Mouse (Mus musculus): Measurements from ENCODE around the gene Barx1.

Gene Barx1

DNA sequence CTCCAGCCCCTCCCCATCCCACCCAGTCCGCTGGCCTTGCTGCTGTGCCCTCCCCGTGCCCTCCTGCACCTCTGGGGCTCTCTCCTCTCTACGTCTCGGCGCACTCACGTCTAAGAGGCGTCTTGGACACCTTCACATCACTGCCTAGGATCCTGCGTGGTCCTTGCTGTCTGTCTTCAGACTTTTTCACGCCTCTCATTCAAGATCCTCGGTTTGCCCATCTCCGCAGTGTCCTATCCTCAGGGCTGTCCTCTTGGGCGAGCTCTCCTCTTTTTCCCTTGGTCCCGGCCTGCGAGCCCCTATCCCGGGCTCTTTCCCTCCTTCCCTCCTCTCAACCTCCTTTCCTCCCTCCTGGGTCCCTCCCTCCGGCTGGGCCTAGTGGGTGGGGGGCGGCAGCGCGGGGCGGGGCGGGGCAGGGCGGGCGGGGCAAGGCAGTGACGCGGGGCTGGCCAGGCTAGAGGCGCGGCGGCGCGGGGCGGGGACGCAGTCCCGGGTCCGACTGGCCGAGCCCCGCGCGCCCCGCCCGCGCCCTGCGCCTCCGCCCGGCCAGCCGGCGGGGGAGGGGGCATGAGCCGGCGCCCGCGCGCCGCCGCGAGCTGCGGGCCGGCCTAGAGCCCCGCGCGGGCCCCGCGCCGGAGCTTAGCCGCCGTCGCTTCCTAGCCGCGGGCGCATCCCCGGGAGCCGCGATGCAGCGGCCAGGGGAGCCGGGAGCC lies at the start of gene Barx1:
TSS of gene Barx1 (plus strand) at position 568 of the 713 bp plus-strand sequence.
- in situ Hi-C loops (cut with MboI), result loop anchor here (25.0 kb wide), 1 partner anchor 350 kb away; no protein-coding TSS in a partner anchor

DNA sequence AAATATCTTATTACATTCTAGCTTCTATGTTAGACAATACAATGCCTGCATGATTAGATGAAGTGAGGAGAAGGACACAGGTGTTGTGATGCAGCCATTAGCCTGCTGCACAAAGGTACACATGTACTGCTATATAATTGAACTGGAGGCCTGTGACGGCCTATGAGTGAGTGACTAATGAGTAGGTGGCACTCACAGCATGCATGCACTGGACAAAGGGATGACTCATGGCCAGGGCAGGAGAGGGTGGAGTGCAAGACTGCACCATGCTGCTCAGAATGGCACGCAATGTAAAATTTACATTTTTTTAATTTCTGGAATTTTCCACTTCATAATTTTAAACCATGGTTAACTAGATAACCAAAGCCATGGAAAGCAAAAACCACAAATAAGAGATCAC lies 48.3 kb upstream of the Barx1 start:
- in situ Hi-C loops (cut with MboI), result no loop called here

DNA sequence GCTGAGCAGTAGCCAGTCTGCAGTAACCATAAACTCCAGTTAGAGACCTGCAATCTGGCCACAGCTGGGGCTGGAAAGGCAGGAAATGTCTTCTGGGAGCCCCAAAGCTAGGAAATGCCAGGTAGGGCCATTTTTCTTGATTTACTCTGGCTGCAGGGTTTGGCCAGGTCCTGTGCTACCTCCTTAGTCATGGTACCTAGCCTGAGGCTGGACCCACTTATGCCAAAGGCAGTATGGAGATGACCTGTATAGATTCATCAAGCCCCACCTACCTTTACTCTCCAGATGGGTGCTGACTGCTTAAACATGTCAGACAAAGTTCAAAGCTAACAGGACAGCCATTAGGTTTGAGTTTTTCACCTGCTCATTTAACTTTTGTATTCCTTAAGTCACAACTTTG lies 45.0 kb upstream of the Barx1 start:
- in situ Hi-C loops (cut with MboI), result no loop called here

DNA sequence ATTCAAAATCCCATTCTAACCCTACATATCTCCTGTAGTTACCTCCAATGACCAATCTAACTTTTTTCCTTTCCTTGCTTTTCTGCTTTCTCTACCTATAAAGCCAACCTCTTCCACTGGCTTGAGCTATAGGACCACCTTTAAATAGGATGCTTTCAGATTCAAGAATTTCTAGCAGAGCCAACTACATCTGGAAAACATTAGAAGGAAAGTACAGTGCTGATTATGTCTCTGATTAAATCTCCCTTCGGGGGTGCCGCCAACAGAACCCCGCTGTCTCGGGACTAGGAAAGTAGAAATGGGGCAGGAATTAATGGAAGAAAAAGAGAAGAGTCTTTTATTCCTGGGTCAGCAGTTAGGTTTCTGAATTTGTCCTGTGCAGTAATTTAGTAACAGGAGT lies 43.9 kb upstream of the Barx1 start:
- in situ Hi-C loops (cut with MboI), result no loop called here

DNA sequence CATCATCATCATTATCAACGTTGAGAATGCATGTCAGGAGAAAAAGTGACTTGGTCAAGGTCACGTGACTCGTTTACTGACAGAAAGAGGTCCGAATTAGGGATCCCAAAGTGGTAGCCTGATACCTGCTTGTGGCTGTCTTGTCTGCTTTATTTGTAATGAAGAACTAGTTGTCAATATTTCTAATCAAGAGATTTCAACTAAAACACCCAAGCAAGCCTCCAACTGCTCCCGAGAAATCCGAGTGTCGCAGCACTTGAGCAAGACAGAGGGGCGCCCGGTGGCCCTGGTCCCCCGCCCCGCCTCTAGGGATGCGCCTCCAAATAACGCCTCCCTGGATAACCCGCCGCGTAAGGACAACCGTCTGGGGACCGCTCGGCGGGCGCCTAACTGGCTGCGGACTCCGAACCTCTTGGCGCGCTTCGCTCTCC lies 37.8 kb upstream of the Barx1 start:
- in situ Hi-C loops (cut with MboI), result no loop called here

DNA sequence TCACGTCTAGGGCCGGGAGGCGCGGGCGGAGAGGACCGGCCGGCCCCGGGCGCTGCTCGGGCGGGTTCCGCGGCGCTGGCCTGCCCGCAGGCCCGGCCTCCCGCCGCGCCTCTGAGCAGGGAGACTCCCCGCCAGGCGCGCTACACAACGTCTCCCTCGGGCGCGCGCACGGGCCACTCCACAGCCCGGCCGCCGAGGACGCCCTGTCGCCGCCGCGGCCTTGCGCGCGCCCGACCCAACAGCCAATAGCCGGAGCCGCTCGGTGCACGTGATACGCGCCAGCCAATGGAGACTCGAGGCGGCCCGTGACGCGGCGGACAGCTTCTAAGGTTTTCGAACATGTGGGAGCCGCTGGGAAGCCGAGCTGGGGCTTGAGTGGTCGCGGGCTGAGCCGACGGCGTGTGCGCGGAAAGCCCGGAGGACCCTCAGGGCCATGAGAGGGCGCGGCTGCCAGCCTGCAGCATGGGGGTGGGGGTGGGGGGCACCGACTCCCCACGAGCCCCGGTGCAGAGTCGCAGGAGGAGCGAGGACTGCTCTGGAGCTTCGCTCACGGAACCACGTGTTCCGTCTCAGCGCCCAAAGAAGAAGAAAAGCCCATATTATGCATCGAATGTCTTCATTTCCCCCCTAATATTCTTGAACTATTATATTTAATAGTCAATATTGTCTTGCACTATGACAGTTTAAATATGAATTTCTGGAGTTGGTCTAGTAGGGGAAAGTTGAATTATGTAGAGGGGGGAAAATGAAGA lies 37.2 kb upstream of the Barx1 start, which contains the start of gene Ptpdc1:
TSS of gene Ptpdc1 (minus strand) at position 232 of the 752 bp plus-strand sequence.
- in situ Hi-C loops (cut with MboI), result no loop called here

DNA sequence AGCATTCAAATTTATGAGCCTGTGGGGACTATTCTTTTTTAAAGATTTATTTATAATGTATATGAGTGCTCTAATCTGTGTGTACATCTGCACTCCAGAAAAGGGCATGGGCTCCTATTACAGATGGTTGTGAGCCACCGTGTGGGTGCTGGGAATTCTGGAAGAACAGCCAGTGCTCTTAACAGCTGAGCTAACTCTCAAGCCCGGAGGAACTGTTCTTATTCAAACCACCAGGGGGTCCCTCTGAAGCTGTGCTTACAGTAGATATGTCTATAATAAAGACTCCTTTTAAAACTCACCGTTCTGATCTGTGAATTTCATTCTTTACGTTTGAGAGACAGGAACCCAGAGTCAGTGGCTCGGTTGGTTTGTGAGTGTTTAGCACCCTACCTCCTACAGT lies 31.1 kb upstream of the Barx1 start:
- in situ Hi-C loops (cut with MboI), result no loop called here

DNA sequence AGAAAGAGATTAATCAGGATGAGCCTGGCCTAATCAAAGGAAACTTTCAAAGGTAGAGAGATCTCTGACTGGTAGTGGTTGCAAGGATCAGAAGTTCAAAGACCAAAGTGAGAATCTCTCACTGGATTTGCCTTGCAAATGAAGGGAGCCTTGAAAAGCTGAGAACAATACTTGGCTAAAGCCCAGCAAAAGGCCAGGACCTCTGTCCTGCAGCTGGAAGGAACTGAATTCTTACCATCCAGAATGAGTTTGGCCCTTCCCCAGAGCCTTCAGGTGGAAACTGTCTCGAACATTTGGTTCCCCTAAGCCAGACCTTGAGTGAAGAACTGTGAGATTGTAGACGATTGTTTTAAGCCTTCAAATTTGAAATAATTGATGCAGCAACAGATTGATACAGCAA lies 25.1 kb upstream of the Barx1 start:
- in situ Hi-C loops (cut with MboI), result loop anchor here (5.0 kb wide), 1 partner anchor 110 kb away; no protein-coding TSS in a partner anchor

DNA sequence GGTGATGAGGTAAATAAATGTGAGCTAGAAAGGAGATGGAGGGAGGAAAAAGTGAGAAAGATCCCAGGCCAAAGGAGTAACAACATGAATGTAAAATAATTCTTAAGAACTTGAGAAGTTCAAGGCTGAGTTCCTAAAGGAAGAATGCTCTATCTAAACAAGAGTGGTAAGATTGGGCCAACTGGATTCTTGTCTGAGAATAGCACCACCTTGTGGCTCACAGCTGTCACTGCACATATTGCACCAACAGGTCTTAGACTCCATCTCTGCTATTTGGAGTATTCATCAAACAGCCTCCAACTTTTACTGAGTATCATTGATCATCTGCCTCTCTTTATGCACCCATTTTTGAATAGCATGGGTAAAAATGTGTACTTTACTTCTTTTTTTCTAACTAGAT lies 23.2 kb upstream of the Barx1 start:
- in situ Hi-C loops (cut with MboI), result loop anchor here (5.0 kb wide), 1 partner anchor 112 kb away; no protein-coding TSS in a partner anchor

DNA sequence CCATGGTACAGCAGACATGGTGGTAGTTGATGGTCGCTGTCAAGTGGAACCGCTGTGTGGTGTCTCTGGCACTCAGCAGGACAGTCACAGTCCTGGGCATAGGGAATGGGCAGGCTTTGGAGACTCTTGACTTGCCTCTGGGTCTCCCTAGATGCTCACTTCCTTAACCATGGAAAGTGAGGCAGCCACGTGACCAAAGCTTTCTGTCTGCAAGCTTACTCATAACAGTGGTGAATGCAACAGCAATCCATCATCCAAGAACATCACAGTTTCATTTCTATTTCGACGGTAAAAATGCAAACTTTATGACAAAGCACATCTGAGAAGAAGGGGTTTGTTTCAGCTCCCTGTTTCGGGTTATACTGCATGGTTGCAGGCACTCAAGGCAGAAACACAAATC lies 19.7 kb upstream of the Barx1 start:
- in situ Hi-C loops (cut with MboI), result no loop called here

DNA sequence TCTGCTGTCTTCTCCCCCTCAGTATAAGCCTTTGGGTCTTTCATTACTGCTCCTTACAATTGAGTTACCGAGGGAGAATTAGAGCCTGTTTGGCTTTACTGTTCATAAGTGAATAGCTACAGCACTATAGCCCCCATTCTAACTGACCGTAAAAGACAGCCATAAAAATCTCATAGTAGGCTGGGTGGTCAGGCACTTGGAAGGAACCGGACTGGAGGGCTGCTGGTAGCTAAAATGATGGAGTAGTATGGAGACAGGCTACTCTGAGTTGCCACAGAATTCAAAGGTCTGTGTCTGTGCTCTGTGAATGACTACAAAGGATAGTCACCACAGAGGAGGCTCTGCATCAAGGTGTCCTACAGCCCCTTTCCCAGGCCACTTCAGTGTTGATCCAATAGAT lies 18.8 kb upstream of the Barx1 start:
- in situ Hi-C loops (cut with MboI), result no loop called here

DNA sequence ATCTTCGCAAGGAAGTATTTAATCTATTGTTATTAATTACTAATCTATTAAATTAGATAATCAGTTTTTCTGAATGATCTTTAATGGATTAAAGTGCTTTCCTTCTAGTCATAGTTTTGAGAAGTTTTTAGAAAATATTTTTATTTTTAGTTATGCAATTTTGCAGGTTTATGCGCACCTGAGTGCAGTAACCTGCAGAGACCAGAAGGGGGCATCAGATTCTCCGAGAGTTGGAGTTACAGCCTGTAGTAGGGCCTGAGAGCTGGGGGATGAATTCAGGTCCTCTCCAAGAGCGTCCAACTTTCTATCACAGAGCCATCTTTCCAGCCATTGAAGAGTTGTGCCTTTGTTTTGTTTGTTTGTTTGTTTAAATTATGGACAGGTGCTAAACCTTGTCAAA lies 16.1 kb upstream of the Barx1 start:
- in situ Hi-C loops (cut with MboI), result no loop called here

DNA sequence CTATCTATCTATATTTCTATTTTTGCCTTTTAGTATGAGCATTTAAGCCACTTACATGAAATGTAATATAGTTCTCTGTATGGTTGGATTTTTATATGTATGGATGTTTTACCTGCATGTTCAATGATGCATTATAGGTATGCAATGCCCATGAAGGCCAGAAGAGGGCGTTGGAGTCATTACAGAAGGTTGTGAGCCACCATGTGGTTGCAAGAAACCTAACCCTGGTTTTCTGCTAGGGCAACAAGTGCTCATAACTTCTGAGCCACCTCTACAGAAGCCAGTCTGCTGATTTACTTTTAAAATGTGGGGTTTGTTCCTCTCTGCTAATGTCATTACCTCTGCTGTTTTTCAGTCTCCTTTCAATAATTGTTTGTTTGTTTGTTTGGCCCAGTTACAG lies 12.2 kb upstream of the Barx1 start:
- in situ Hi-C loops (cut with MboI), result loop anchor here (25.0 kb wide), 1 partner anchor 362 kb away; no protein-coding TSS in a partner anchor

DNA sequence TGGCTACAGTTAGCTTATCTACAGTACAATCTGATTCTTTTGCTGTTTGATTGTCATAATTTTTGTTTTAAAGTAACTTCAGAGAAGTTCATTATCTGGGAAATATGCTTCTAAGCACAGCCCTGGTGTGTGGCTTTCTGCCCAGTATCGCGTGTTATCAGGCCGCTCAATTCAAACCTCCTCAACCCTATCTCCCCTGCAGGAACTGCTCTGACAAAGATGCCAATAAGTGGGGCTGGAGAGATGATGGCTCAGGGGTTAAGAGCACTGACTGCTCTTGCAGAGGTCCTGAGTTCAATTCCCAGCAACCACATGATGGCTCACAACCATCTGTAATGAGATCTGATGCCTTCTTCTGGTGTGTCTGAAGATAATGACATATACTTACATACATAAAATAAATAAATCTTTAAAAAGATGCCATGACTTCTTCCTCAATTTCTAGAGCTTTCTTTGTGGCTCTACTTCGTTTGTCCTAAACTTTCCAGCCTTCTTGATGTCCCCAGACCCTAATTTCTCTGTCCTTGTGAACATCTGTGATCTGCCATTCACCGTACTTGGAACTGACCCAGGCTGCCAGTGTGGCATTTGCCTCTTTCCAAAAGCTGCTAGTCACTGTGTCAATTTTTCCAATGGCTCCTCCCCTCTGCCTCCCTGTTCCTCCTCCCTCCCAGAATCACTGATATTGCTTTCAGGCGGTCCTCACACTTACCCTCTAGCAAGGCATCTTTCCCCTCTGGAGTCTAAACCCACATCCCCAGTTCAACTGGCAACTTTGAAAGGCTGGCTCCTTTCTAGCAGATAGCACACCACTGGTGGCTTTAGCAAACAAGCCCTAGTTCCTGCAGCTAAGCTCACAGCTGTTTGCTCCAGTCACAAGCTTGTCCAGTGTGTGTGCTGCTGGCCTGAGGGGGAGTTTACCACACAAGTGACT lies 11.4 kb upstream of the Barx1 start:
- in situ Hi-C loops (cut with MboI), result loop anchor here (25.0 kb wide), 1 partner anchor 361 kb away; no protein-coding TSS in a partner anchor

DNA sequence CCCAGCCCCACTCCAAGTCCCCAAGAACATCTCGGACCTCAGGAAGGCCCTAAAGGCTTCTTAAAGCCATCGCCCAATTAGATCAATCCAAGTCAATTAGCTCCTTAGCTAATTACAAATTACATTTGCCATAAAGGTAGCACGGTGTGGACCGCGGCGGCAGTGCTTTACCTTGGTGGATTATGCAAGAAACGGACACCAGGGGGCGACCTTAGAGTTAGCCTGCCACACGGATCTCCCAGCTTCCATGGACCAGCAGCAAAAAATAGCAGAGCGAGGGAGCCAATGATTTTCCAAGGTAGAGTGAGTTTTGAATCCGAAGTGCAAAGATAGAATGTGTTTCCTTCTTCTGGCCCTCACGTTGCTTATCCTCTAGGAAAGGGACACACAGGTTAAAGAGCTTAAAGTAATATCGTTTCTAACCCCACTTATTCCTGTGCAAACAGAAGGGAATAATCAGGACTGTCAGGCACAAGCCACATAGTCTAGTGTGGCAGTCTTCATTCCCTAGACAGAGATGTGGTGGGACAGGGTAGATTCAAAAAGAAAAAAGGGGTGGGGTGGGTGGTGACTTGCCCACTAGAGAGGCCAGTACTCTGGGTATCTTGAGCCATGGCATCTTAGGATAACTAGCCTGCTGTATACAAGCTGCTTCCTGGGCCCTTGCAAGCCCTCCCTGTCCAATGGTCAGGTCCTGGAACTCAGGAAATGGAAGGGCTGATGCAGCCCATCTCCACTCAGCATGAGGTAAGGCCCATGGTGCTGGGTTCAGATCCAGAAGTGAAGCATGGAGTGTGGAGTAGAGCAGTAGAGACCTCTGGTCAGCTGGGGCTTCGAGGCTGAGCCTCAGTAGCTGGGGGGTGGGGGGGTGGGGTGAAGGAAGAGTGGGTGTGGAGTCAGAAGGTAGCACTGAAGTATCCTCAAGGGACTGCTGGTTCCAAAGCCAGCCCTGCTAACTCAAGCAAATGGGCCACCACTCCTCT lies 8.7 kb upstream of the Barx1 start:
- in situ Hi-C loops (cut with MboI), result loop anchor here (25.0 kb wide), 1 partner anchor 358 kb away; no protein-coding TSS in a partner anchor

DNA sequence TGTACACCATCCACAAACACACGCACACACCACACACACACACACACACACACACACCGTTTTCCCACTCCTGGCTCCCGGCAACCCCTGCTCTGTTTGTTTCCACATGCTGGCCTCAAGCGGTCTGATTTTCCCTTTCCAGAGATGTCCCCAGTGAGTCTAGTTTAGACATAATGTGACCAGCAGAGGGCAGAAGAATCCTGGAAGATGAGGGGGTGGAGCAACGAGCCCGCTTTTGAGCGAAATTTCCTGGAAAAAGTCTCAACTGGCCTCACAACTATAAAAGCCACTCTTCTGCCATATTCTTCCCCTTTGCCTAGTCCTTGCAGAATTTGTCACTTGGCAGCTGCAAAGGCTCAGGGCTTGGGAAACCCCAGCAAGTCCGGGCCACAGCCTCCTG lies 7.2 kb upstream of the Barx1 start:
- in situ Hi-C loops (cut with MboI), result loop anchor here (25.0 kb wide), 1 partner anchor 357 kb away; no protein-coding TSS in a partner anchor

DNA sequence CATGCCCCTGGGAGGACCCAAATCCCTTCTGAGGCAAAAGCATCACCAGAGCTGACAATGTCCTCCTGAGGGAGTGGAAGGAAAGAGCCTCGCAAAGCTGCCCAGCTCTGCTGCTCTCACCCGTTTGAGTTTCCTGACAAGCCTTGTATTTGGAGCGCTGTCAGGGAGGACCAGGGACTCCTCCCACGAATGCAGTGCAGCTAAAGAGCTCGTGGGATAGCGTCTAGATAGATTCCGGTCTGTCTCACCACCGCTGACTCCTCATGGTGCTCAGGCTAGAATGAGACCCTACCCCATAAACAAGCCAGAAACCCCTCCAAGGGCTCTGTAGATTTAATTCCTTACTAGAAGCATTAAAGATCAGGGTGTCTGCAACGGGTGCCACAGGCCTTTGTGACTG lies 5.0 kb upstream of the Barx1 start:
- in situ Hi-C loops (cut with MboI), result loop anchor here (25.0 kb wide), 1 partner anchor 355 kb away; no protein-coding TSS in a partner anchor

DNA sequence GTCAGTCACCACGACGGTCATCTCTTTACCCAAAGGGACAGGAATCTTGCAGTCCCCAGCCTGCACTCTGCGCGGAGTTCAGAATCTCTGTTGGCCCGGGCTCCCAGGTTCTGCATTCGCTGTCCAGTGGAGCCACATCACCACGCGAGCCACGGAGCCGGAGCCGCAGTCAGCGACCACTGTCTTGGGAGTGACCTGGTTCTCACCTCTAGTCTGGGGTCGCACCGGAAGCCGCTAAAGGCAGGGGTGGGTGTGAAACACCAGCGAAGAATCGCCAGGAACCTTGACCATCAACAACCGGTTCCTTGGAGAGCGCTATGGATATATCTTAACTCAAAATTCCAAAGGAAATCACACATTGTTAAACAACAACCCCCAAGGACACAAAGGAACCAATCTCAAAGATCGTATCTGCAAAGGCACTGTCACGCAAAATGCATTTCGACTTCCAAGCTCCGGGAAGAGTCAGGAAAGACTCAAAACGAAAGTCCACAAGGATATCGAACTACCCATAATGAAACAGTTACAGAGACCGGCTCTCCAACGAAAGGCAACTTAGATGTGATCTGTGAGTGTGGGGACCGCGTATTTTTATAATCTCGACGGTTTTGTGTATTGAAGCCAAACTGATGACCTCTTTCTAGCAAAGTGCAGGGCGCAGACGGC lies 4.1 kb upstream of the Barx1 start:
- in situ Hi-C loops (cut with MboI), result loop anchor here (25.0 kb wide), 1 partner anchor 354 kb away; no protein-coding TSS in a partner anchor

Measured in mature B cell (primary cell).